Mouse (Mus musculus): ENCODE data around the gene Iqce.
A peak's percentile ranks its signal among the peaks of the same experiment; 100 is the strongest.

Iqce gene

GRCm38 (mm10) chr5:140702103-140702513 is at the start of gene Iqce:
Iqce (minus strand) TSS chr5:140702378.
- peak; percentile 83 for DNase-seq (ENCODE audit: extremely low read depth, low read depth)

DNA sequence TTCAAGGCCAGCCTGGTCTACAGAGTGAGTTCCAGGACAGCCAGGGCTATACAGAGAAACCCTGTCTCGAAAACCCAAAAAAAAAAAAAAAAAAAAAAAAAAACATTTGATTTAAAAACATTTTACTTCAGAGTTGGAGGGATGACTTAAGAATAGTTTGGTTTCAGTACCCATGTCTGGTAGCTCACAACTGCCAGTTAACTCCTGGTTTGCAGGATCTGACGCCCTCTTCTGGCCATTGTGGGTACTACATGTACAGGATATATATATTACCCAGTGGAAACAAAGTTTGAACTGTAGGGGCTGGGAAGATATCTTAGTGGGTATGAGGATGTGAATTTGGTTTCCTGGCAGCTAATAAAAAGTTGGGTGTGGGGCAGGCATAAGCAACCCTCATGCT is 48.7 kb upstream of the Iqce start:
- peak; percentile 39 for DNase-seq (ENCODE audit: extremely low read depth, low read depth)

DNA sequence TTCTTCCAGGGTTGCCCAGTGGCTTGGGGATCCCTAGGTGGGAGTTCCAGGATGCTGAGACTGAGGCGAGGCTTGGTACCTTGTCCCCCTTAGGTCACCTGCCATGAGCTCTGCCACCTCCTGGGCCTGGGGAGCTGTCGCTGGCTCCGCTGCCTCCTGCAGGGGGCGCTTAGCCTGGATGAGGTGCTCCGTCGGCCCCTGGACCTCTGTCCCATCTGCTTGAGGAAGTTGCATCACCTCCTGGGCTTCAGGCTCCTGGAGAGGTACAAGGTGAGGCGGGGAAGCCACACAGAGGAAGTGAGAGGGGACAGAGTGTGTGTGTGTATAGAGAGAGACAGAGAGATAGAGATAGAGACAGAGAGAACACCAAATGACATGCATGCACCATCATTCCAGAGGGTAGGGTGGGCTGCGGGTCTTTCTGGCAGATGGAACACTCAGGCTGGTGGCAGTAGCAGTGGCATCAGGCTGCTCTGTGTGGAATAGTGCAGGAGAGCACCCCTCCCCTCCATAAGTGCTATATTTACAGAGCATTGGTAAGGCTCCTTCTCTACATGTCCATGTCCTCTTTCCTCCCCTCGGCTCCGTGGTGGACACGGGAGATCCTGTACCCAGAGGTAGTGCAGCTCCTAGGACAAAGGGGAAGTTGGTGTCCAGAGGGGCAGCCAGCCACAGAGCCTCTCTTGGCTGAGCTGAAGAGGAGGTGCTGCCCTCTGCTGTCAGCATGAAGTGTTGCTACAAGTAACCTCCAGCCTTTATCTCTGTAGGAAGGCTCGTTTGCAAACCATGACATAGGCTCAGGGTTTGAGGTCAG is 47.1 kb upstream of the Iqce start:
- peak; percentile 78 for DNase-seq (ENCODE audit: extremely low read depth, low read depth)

GRCm38 (mm10) chr5:140748425-140748824 is 46.2 kb upstream of the Iqce start:
- no peak for DNase-seq (ENCODE audit: extremely low read depth, low read depth)

DNA sequence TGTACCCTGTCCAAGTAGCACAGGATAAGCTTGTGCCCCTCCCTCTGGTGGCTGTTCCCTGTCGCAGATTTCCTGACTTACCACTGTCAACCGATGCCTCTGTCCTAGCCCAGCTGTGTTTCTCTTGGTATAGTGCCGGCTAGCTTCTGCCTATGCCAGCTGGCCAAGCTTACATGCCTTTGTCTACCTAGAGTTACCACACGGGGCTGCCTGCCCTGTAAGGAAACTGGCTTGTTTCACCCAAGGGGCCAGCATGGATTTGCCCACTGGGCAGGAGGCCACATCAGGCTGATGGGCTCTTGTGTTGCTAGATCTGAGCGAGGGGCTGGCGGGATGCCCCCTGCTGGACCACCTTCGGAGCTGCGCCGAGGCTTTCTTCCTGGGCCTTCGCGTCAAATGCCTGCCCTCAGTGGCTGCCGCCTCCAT is 41.5 kb upstream of the Iqce start:
- DNase-seq (ENCODE audit: extremely low read depth, low read depth) = no peak

- DNase-seq (ENCODE audit: extremely low read depth, low read depth) = peak; percentile 35
Measured at GRCm38 (mm10) chr5:140741877-140742276, 39.7 kb upstream of the Iqce start.

GRCm38 (mm10) chr5:140741040-140741439 is 38.9 kb upstream of the Iqce start:
- no peak for DNase-seq (ENCODE audit: extremely low read depth, low read depth)

DNA sequence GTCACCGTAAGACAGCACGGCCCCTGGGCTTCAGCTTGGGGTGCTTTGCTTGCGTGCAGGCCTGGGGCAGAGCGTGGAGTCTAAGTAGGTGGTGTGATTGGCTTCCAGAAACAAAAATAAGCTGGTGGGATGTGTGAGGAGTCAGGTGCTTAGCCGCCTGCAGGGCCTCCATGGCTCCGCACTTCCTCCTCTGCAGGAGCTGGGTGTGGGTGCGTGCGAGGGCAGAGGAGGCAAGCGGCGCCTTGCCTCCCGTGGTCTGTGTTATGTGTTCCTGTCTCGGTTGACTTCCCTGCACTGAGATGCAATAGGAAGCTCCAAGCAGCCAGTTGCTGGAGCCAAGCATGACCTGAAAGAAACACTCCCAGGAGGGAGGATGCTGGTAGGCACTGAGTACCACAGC is 37.6 kb upstream of the Iqce start:
- DNase-seq (ENCODE audit: extremely low read depth, low read depth) = no peak

DNA sequence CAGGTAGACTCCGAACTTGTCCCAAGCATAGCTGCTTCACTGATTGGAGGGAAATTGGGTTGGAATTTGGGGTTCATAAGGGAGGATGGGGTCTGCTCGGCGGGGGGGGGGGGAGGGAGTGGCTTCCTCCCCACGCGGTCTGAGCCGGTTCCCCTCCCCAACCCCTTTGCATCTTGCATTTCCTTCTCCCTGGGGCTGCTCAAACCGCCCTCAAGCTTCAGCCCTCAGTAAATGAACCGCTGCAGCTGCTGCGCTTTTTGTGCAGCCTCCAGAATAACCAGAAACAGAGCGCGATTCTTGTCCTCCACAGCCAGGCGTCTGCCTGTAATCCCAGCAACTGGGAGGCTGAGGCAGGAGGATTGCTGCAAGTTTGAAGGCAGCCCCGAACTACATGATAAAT is 34.0 kb upstream of the Iqce start:
- DNase-seq (ENCODE audit: extremely low read depth, low read depth) = no peak

DNA sequence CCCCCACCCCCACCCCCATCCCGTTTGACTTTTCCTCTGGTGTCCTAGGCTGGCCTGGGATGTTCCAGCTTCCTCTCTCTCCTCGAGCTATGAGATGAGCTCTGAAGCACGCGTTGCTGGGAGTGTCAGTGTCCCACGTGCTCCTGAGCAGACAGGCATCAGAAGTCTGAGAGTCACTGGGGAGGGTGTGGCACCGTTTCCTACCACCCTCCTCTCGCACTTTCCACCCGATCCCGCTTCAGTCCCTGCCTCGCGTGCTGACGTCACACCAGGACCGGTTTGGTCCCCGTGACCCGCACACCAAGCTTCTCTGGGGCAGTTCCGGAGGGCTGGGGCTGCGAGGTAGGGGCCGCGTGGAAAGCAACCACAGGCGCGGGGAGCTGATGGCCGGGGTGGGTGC is 33.1 kb upstream of the Iqce start:
- no peak for DNase-seq (ENCODE audit: extremely low read depth, low read depth)

DNA sequence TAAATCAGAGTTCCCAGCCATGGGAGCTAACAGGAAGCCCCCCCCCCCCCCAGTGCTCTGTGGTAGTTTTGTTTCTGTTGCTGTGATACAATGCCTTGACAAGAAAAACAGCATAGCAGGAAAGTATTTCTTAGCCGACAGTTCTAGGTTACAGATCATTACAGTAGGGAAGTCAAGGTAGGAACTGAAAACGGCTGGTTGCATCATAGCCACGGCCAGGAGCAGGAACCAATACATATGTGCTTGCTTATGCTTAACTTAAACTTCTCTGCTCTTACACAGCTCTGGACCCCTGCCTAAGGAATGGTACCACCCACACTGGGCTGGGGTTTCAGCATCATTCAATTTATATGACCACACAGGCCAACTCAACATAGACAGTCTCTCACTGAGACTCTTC is 31.2 kb upstream of the Iqce start:
- DNase-seq (ENCODE audit: extremely low read depth, low read depth) = no peak

GRCm38 (mm10) chr5:140732195-140732594 is 30.0 kb upstream of the Iqce start:
- no peak for DNase-seq (ENCODE audit: extremely low read depth, low read depth)

GRCm38 (mm10) chr5:140731040-140731797 is 29.0 kb upstream of the Iqce start:
- DNase-seq (ENCODE audit: extremely low read depth, low read depth) = peak; percentile 88

GRCm38 (mm10) chr5:140726946-140727740 is 25.0 kb upstream of the Iqce start:
- no peak for DNase-seq (ENCODE audit: extremely low read depth, low read depth)

GRCm38 (mm10) chr5:140726062-140726839 is 24.1 kb upstream of the Iqce start:
- DNase-seq (ENCODE audit: extremely low read depth, low read depth) = no peak

DNA sequence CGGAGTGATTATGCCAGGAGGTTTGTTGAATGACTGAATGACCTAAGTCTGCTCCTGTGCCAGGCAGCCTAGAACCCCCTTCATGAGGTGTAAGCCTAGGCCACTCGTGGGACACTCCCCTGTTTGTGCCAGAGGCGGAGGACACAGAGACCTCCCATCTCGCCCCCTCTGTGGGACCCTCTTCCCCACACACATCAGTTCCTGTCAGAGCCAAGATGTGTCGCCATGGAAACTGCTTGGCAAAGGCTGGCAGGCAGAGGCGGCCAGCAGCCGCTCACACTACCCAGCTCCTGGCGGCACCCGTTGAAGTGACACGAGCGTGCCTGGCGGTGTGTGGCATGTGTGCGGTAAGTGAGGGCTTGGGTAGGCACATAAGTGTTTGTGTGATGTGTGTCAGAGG is 21.6 kb upstream of the Iqce start, which contains the start of gene Amz1:
TSS of gene Amz1 (plus strand) at position 306 of the 400 bp plus-strand sequence.
- DNase-seq (ENCODE audit: extremely low read depth, low read depth) = no peak

DNA sequence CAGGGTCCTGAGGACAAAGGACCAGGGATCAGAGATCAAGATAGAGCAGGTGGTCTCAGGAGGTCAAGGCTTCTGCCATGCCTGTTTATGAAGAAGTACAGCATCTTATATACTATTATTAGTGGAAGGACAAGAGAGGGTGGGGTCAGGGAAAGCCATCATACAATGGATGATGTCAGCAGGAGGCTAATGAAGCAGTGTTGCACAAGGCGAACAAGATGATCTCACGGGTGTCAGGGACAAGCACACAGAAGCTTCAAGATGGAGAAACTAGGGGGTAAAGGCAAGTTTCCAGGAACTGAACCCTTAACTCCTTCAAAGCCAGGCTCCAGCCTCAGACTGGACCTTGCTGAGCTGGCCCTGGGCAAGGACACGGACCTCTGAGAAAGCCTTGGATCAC is 19.9 kb upstream of the Iqce start:
- DNase-seq (ENCODE audit: extremely low read depth, low read depth) = no peak

- no peak for DNase-seq (ENCODE audit: extremely low read depth, low read depth)
Measured at GRCm38 (mm10) chr5:140720773-140721172, 18.6 kb upstream of the Iqce start.

GRCm38 (mm10) chr5:140711040-140711439 is 8.9 kb upstream of the Iqce start:
- DNase-seq (ENCODE audit: extremely low read depth, low read depth) = no peak

GRCm38 (mm10) chr5:140710315-140710714 is 8.1 kb upstream of the Iqce start:
- DNase-seq (ENCODE audit: extremely low read depth, low read depth) = no peak
